Mouse (Mus musculus) MEL (cell line): Measurements from ENCODE around the gene Commd7. TPM values are rescaled to one million over a fixed set of nuclear protein-coding genes. Genes with fewer than 3 reads are reported as not detected.

Source experiments
- DNase-seq: peaks from one replicate; pipeline ENCODE4 v3.0.0; 2011; ENCODE audit warnings: low read depth, low spot score
- H3K27ac ChIP-seq: 2 replicates; pipeline ENCODE4 v1.5.1; 2012; ENCODE audit warnings: low read depth, mild to moderate bottlenecking, control low read depth, low read length, moderate library complexity; ENCODE audit not compliant: control insufficient read depth
- H3K27me3 ChIP-seq, 2 experiments: fragments of 150-350 bp in 1 of 2; sonication (generic) in 1 of 2; 2 replicates each; pipeline ENCODE4 v1.6.1; 2012; ENCODE audit warnings: low read length in 2 of 2, mild to moderate bottlenecking in 2 of 2, improper control_type of control experiment in 1 of 2, moderate library complexity in 1 of 2; ENCODE audit not compliant: insufficient read depth in 2 of 2, control insufficient read depth in 1 of 2
- H3K36me3 ChIP-seq, 2 experiments: 2 replicates each; pipeline ENCODE4 v1.6.1; 2012 to 2014; ENCODE audit warnings: low read length in 2 of 2, improper control_type of control experiment in 1 of 2, inconsistent platforms in 1 of 2, mild to moderate bottlenecking in 1 of 2; ENCODE audit not compliant: insufficient read depth in 2 of 2, control insufficient read depth in 1 of 2
- H3K4me1 ChIP-seq, 2 experiments: fragments of 150-350 bp in 1 of 2; sonication (generic) in 1 of 2; 2 replicates each; pipeline ENCODE4 v1.6.1; 2012; ENCODE audit warnings: low read length in 2 of 2, improper control_type of control experiment in 1 of 2, mild to moderate bottlenecking in 1 of 2; ENCODE audit not compliant: insufficient read depth in 2 of 2, control insufficient read depth in 1 of 2
- H3K4me3 ChIP-seq, 2 experiments: fragments of 150-350 bp in 1 of 2; sonication (generic) in 1 of 2; 2 replicates each; pipeline ENCODE4 v1.5.1; 2012; ENCODE audit warnings: low read depth in 2 of 2, low read length in 2 of 2, mild to moderate bottlenecking in 2 of 2, moderate library complexity in 2 of 2, control low read depth in 1 of 2, improper control_type of control experiment in 1 of 2; ENCODE audit not compliant: control insufficient read depth in 1 of 2, insufficient read depth in 1 of 2
- H3K79me2 ChIP-seq: 2 replicates; pipeline ENCODE4 v1.6.1; 2012; ENCODE audit warnings: mild to moderate bottlenecking, low read length, moderate library complexity; ENCODE audit not compliant: control insufficient read depth, poor library complexity, insufficient read depth
- H3K9ac ChIP-seq: 2 replicates; pipeline ENCODE4 v1.6.1; 2012; ENCODE audit warnings: low read depth, mild to moderate bottlenecking, control low read depth, low read length, moderate library complexity; ENCODE audit not compliant: control insufficient read depth, poor library complexity, severe bottlenecking
- H3K9me3 ChIP-seq: fragments of 150-350 bp; sonication (generic); replicated peaks from 2 replicates; pipeline ENCODE4 v1.6.1; 2012; ENCODE audit warnings: mild to moderate bottlenecking, low read length, improper control_type of control experiment, moderate library complexity; ENCODE audit not compliant: insufficient read depth
- CHD1 ChIP-seq: IDR thresholded peaks from 2 replicates; pipeline ENCODE4 v1.6.1; 2012; ENCODE audit warnings: low read depth, mild to moderate bottlenecking, inconsistent platforms, low read length, improper control_type of control experiment
- CHD2 ChIP-seq: IDR thresholded peaks from 2 replicates; pipeline ENCODE4 v1.6.1; 2011; ENCODE audit warnings: low read length, improper control_type of control experiment
- CTCF ChIP-seq, 3 experiments: IDR thresholded peaks in 2 of 3; conservative IDR thresholded peaks in 1 of 3; 2 replicates each; pipeline ENCODE4 v1.5.1; 2011 to 2012; ENCODE audit warnings: low read length in 3 of 3, low read depth in 2 of 3, mild to moderate bottlenecking in 2 of 3, improper control_type of control experiment in 1 of 3, inconsistent platforms in 1 of 3, mixed read lengths in 1 of 3, moderate library complexity in 1 of 3; ENCODE audit not compliant: control insufficient read depth in 1 of 3, insufficient read depth in 1 of 3, poor library complexity in 1 of 3, severe bottlenecking in 1 of 3
- ELF1 ChIP-seq: IDR thresholded peaks from 2 replicates; pipeline ENCODE4 v1.6.1; 2014; ENCODE audit warnings: low read depth, mild to moderate bottlenecking, inconsistent platforms, low read length, improper control_type of control experiment, moderate library complexity
- EP300 ChIP-seq, 2 experiments: IDR thresholded peaks; 2 replicates each; pipeline ENCODE4 v1.6.1; 2011; ENCODE audit warnings: improper control_type of control experiment in 2 of 2, low read length in 2 of 2, low read depth in 1 of 2, mild to moderate bottlenecking in 1 of 2
- ETS1 ChIP-seq: IDR thresholded peaks from 2 replicates; pipeline ENCODE4 v1.6.1; 2012; ENCODE audit warnings: low read depth, mild to moderate bottlenecking, inconsistent platforms, low read length, improper control_type of control experiment, moderate library complexity
- GATA1 ChIP-seq: IDR thresholded peaks from 2 replicates; pipeline ENCODE4 v1.6.1; 2011; ENCODE audit warnings: low read depth, low read length, improper control_type of control experiment
- HCFC1 ChIP-seq: IDR thresholded peaks from 2 replicates; pipeline ENCODE4 v1.6.1; 2012; ENCODE audit warnings: low read depth, mild to moderate bottlenecking, inconsistent platforms, low read length, improper control_type of control experiment, moderate library complexity
- MAFK ChIP-seq: IDR thresholded peaks from 2 replicates; pipeline ENCODE4 v1.6.1; 2011; ENCODE audit warnings: low read depth, mild to moderate bottlenecking, low read length, improper control_type of control experiment, borderline replicate concordance
- MAX ChIP-seq: IDR thresholded peaks from 2 replicates; pipeline ENCODE4 v1.6.1; 2011; ENCODE audit warnings: low read length, improper control_type of control experiment
- MXI1 ChIP-seq: IDR thresholded peaks from 2 replicates; pipeline ENCODE4 v1.6.1; 2011; ENCODE audit warnings: mild to moderate bottlenecking, low read depth, low read length, improper control_type of control experiment
- MYB ChIP-seq: IDR thresholded peaks from 2 replicates; pipeline ENCODE4 v1.6.1; 2011; ENCODE audit warnings: mild to moderate bottlenecking, low read depth, low read length, improper control_type of control experiment
- MYC ChIP-seq: IDR thresholded peaks from 2 replicates; pipeline ENCODE4 v1.6.1; 2011; ENCODE audit warnings: low read depth, mild to moderate bottlenecking, low read length, improper control_type of control experiment, moderate library complexity
- NELFE ChIP-seq: IDR thresholded peaks from 2 replicates; pipeline ENCODE4 v1.6.1; 2011; ENCODE audit warnings: low read depth, low read length, improper control_type of control experiment
- NRF1 ChIP-seq: IDR thresholded peaks from 2 replicates; pipeline ENCODE4 v1.6.1; 2014; ENCODE audit warnings: low read depth, mild to moderate bottlenecking, inconsistent platforms, low read length, improper control_type of control experiment, moderate library complexity; ENCODE audit not compliant: poor library complexity, insufficient read depth, severe bottlenecking
- POLR2A ChIP-seq, 2 experiments: IDR thresholded peaks; 2 replicates each; pipeline ENCODE4 v1.6.1; 2011 to 2012; ENCODE audit warnings: low read length in 2 of 2, mild to moderate bottlenecking in 2 of 2, control low read depth in 1 of 2, improper control_type of control experiment in 1 of 2, low read depth in 1 of 2, moderate library complexity in 1 of 2; ENCODE audit not compliant: control insufficient read depth in 1 of 2, insufficient read depth in 1 of 2, poor library complexity in 1 of 2
- RAD21 ChIP-seq: IDR thresholded peaks from 2 replicates; pipeline ENCODE4 v1.6.1; 2011; ENCODE audit warnings: mild to moderate bottlenecking, low read depth, low read length, improper control_type of control experiment
- SIN3A ChIP-seq: IDR thresholded peaks from 2 replicates; pipeline ENCODE4 v1.6.1; 2012; ENCODE audit warnings: low read length, improper control_type of control experiment, inconsistent platforms
- SMC3 ChIP-seq: IDR thresholded peaks from 2 replicates; pipeline ENCODE4 v1.6.1; 2011; ENCODE audit warnings: low read depth, low read length, improper control_type of control experiment
- TAL1 ChIP-seq: IDR thresholded peaks from 2 replicates; pipeline ENCODE4 v1.6.1; 2012; ENCODE audit warnings: mild to moderate bottlenecking, inconsistent platforms, low read length, moderate library complexity, mixed read lengths
- TBP ChIP-seq: IDR thresholded peaks from 2 replicates; pipeline ENCODE4 v1.8.0; 2011; ENCODE audit warnings: low read depth, low read length, improper control_type of control experiment
- TCF12 ChIP-seq: IDR thresholded peaks from 2 replicates; pipeline ENCODE4 v1.6.1; 2014; ENCODE audit warnings: low read depth, mild to moderate bottlenecking, inconsistent platforms, low read length, improper control_type of control experiment, moderate library complexity
- UBTF ChIP-seq: IDR thresholded peaks from 2 replicates; pipeline ENCODE4 v1.6.1; 2012; ENCODE audit warnings: low read depth, mild to moderate bottlenecking, inconsistent platforms, low read length, improper control_type of control experiment, moderate library complexity, borderline replicate concordance; ENCODE audit not compliant: insufficient read depth
- USF2 ChIP-seq, 2 experiments: IDR thresholded peaks; 2 replicates each; pipeline ENCODE4 v1.6.1; 2011 to 2012; ENCODE audit warnings: improper control_type of control experiment in 2 of 2, low read length in 2 of 2, borderline replicate concordance in 1 of 2, inconsistent platforms in 1 of 2, low read depth in 1 of 2, mild to moderate bottlenecking in 1 of 2; ENCODE audit not compliant: insufficient read depth in 1 of 2
- ZMIZ1 ChIP-seq: IDR thresholded peaks from 2 replicates; pipeline ENCODE4 v1.6.1; 2012; ENCODE audit warnings: low read depth, mild to moderate bottlenecking, inconsistent platforms, low read length, improper control_type of control experiment, moderate library complexity
- ZNF384 ChIP-seq: IDR thresholded peaks from 2 replicates; pipeline ENCODE4 v1.6.1; 2012; ENCODE audit warnings: low read depth, mild to moderate bottlenecking, inconsistent platforms, low read length, improper control_type of control experiment
- polyA plus RNA-seq, 2 experiments: library from polyadenylated mRNA; stranded (reverse) in 1 of 2; unstranded in 1 of 2; fragments of >175 nt in 1 of 2; fragments of >200 nt in 1 of 2; gene quantifications; 2 replicates each; pipeline versions ENCODE4 v1.2.1 to v1.2.4; 2012; ENCODE audit warnings: low replicate concordance in 2 of 2, low read depth in 1 of 2; ENCODE audit not compliant: insufficient read length in 2 of 2, insufficient read depth in 1 of 2, missing spikeins in 1 of 2
- total RNA-seq: library from RNA; depleted of rRNA; stranded (reverse); fragments of 300-350 nt; gene quantifications from 2 replicates; pipeline ENCODE4 v1.2.3, GENCODE M21; 2012

The Commd7 gene
- total and polyA plus RNA-seq, 3 experiments, result 25.5 to 36.1 TPM; not detected in 1

DNA sequence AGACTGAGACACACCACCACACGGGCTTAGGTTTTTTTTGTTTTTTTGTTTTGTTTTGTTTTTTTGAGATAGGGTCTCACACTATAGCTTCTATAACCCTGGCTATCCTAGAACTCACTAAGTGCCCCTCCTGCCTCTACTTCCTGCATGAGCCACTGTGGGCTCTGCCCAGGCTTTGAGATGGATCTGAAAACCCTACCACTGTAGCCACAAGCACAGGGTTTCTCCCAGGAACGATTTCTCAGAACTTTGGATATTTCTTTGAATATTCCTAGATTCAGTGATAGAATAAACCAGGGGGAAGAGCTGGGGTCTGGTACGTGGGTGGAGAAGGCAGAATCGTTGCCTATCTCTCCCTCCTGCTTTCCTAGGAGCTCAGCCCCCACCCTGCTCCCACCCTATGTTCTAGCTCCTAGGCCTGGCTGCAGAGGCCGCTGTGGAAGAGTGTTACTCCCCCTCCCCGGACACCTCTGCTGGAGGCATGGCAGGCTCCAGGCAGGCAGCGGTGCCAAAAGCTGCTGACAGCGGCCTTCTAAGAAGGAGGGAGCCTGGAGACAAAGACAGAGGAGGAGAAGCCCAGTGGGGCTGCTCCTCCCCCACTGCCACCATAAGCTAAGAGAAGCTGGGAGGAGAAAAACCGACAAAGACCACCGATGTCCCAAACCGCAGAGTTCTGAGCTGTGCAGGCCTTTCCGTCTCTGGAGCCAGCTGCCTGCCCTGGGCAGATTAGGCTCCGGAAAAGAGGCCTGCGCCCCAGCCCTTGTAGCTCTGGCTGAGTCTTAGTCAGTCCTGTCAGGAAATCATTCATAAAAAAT lies 21.9 kb downstream of the Commd7 start:
- H3K4me3 ChIP-seq, result peak overlapping the region; percentile 4 to 13; a peak in 1 of 4 replicates
- peaks cover 0 to 29% of the 10 kb centered on the region in 2 experiments; a peak in 2 of 4 replicates for H3K36me3 ChIP-seq
- H3K9ac ChIP-seq, result peak overlapping the region; percentile 69
- peak; percentile 81 for DNase-seq
- 0 out of 2 replicates have a peak, but pooled peaks have one; percentile 35 for TF ChIP-seq MXI1
- TF ChIP-seq UBTF, result 0 out of 2 replicates have a peak, but pooled peaks have one; percentile 80
- TF ChIP-seq MAFK, result no peak
- peak; percentile 62; the same call in 1 of the 2 replicates for TF ChIP-seq TBP
- TF ChIP-seq EP300 (IDR thresholded peaks at IDR 0.05; ENCODE audit: low read depth in 1 of 2, low read length in 2 of 2), result peak; percentile 55 to 75
- 0 out of 2 replicates have a peak, but pooled peaks have one; percentile 17 for TF ChIP-seq MYC
- TF ChIP-seq ELF1, result 0 out of 2 replicates have a peak, but pooled peaks have one; percentile 3
- TF ChIP-seq ETS1, result peak; percentile 55; the same call in 1 of the 2 replicates
- peak; percentile 77 for TF ChIP-seq TCF12
- TF ChIP-seq POLR2A (IDR thresholded peaks at IDR 0.05; ENCODE audit: control insufficient read depth in 1 of 2, insufficient read depth in 1 of 2, low read depth in 1 of 2, low read length in 2 of 2, poor library complexity in 1 of 2), result peak in 1 of 2 experiments; percentile 35; a peak in 1 of 4 replicates
- TF ChIP-seq NELFE, result peak; percentile 30
- no peak for TF ChIP-seq ZNF384
- no peak for TF ChIP-seq HCFC1
- peak; percentile 95 for TF ChIP-seq TAL1
- no peaks in the 10 kb centered on the region for H3K9me3 ChIP-seq
- H3K27ac ChIP-seq, result peak overlapping the region; percentile 73
- H3K79me2 ChIP-seq, result no peaks in the 10 kb centered on the region
- H3K4me1 ChIP-seq, result peaks cover 19 to 36% of the 10 kb centered on the region in 2 experiments
- H3K27me3 ChIP-seq, result no peaks in the 10 kb centered on the region

- peaks cover 0 to 29% of the 10 kb centered on the region in 2 experiments; a peak in 2 of 4 replicates for H3K36me3 ChIP-seq
- no peaks in the 10 kb centered on the region for H3K79me2 ChIP-seq
- H3K4me1 ChIP-seq, result peaks cover 19 to 36% of the 10 kb centered on the region in 2 experiments
- H3K27me3 ChIP-seq, result no peaks in the 10 kb centered on the region
- 0 out of 2 replicates have a peak, but pooled peaks have one; percentile 22 for TF ChIP-seq NRF1
- no peak for TF ChIP-seq ELF1
- no peak for TF ChIP-seq SIN3A
- TF ChIP-seq CTCF (IDR thresholded peaks at IDR 0.05 in 2 of 3, conservative IDR thresholded peaks at IDR 0.05 in 1 of 3; ENCODE audit: control insufficient read depth in 1 of 3, insufficient read depth in 1 of 3, low read depth in 2 of 3, low read length in 3 of 3, poor library complexity in 1 of 3, severe bottlenecking in 1 of 3), result peak; percentile 72 to 81 (median 73)
- peak; percentile 47 for TF ChIP-seq SMC3
- TF ChIP-seq CHD1, result no peak
- TF ChIP-seq RAD21, result peak; percentile 50
- no peak for TF ChIP-seq CHD2
- no peak for TF ChIP-seq ZMIZ1
- peak in 1 of 2 experiments; percentile 19; a peak in 1 of 4 replicates for TF ChIP-seq EP300 (IDR thresholded peaks at IDR 0.05; ENCODE audit: low read depth in 1 of 2, low read length in 2 of 2)
- peak; percentile 28; the same call in 1 of the 2 replicates for TF ChIP-seq TCF12
- TF ChIP-seq MAX, result no peak
- no peak for TF ChIP-seq NELFE
- TF ChIP-seq MAFK, result no peak
- TF ChIP-seq MYB, result no peak
- TF ChIP-seq USF2 (IDR thresholded peaks at IDR 0.05; ENCODE audit: borderline replicate concordance in 1 of 2, insufficient read depth in 1 of 2, low read depth in 1 of 2, low read length in 2 of 2), result no peak
- no peak for TF ChIP-seq GATA1
- peak; percentile 37; the same call in 1 of the 2 replicates for TF ChIP-seq HCFC1
- TF ChIP-seq, all 39 proteins: peak for 7
- Histone ChIP-seq H3K9ac (peak overlapping the region; percentile 69), H3K9me3 (no peaks in the 10 kb centered on the region), H3K27ac (peak overlapping the region; percentile 73), H3K4me3 (peak overlapping the region in 1 of 2 experiments; percentile 12; a peak in 1 of 4 replicates)
- DNase-seq, result peak; percentile 81
Observed at GRCm38 (mm10) chr2:153609548-153609947, 23.0 kb downstream of the Commd7 start.
